Mouse (Mus musculus) WW6 (cell line): ENCODE data around the gene Map7d1.

Experiments used
- DNase-seq: peaks from one replicate; pipeline ENCODE4 v3.0.0-alpha.2; 2013; ENCODE audit warnings: low read depth, low spot score

Map7d1 gene

GRCm38 (mm10) chr4:126202303-126203181 is 53.6 kb downstream of the Map7d1 start, which contains the start of gene Thrap3:
Thrap3 (minus strand) TSS chr4:126202760.
- DNase-seq = peak; percentile 94

DNA sequence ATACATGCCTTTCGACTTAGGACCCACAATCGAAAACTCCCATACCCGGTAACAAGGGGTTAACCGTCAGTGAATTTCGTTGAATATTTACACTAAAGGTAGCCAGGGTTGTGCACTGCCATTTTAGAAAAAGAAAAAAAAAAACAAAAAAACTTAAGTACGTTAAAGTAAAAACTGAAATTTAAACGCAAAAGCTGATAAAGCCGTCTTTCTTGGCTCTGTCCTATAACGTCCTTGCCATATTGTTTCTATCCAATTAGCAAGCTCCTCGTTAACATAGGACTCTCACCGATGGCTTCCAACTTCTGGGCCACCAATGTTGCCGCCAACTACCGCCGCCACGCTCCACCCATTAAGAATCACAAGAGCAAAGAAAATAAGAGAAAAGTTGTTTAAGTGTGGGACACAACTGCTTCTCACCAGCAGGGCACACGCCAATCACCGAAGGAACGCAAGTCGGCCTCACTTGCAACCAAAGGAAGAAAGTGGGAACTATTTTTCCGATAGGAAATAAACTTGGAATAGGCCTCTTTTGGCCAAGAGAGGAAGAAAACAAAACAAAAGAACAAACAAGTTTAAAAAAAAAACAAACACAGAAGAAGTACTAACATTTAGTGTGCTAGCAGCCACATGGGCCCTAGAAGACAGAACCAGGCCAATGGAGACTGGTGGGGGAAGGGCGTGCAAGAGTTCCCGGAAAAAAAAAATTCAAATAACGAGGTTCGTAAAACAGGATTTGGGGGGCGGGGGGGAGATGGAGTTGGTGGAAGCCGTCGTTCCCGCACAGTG is 54.4 kb downstream of the Map7d1 start:
- DNase-seq = peak; percentile 38

GRCm38 (mm10) chr4:126200656-126201055 is 55.5 kb downstream of the Map7d1 start:
- no peak for DNase-seq

DNA sequence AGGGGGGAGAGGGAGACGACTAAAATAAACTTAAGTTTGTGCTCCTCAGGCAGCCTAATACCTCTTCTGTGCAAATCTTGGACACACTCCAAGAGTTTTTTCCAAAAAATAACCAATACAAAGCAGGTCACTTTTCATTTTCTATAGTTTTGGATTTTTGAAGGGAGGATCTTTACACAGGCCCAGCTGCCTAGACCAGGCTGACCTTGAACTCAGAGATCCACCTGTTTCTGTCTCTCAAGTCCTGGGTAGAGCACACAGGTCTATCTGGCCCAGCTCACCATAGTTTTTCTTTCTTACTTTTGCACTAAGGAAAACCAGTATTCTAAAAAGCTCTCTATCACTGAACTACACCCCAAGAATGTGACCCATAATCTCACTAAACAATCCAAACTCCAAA is 56.1 kb downstream of the Map7d1 start:
- DNase-seq = no peak

- no peak for DNase-seq
Measured at GRCm38 (mm10) chr4:126199556-126199955, 56.6 kb downstream of the Map7d1 start.

DNA sequence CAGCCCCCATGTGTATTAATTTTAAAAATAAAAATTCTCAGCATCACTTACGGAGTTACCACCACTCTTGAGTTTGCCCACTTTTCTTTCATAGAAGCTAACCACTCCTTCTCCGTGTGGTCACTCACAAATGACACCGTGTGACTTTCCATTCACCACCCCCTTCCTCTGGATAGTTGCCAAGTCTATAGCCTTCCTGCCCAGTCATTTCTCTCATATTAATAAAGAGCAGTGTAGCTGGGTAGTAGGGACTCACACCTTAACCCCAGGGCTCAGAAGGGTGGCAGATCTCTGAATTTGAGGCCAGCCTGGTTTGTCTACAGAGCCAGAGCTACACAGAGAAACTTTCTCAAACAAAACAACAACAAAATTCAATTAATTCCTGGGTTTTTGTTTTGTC is 58.7 kb downstream of the Map7d1 start:
- no peak for DNase-seq

DNA sequence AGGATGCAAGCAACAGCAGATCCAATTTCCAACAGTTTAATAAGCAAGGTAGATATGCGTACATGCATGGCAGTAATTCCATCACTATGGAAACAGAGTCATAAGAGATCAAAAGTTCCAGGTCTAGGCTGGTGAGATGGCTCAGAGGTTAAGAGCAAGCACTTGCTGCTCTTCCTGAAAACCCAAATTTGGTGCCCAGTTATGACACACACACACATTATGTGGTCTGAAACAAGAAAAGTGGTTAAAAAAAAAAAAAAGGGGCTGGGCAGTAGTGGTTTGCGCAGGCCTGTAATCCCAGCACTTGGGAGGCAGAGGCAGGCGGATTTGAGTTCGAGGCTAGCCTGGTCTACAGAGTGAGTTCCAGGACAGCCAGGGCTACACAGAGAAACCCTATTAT is 61.2 kb downstream of the Map7d1 start:
- DNase-seq = no peak

GRCm38 (mm10) chr4:126194216-126194615 is 61.9 kb downstream of the Map7d1 start:
- DNase-seq = no peak

- DNase-seq = no peak
Measured at GRCm38 (mm10) chr4:126190636-126191035, 65.5 kb downstream of the Map7d1 start.

- DNase-seq = no peak
Measured at GRCm38 (mm10) chr4:126187096-126187495, 69.0 kb downstream of the Map7d1 start.

DNA sequence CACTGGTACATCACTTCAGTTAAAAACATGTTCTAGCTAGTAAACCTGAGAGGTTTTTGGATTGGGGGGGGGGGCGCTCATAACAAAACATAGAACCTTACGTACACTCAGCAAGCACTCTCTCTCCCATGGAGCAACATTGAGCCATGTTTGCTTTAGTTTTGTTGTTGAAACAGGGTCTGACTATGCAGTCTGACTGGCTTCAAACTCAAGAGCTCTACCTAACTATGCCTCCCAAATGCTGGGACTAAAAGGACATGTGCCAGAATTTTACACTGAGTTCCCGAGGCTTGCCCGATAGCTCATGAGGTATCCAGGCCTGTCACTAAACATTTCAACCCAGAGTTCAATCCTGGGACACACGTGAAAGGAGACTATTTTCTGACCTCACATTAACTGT is 73.1 kb downstream of the Map7d1 start:
- DNase-seq = no peak
